Mouse (Mus musculus): ENCODE results near the gene Mmp21. TPM values are rescaled to one million over a fixed set of nuclear protein-coding genes. Genes with fewer than 3 reads are reported as not detected.

The Mmp21 gene
- total and polyA plus RNA-seq, 3 experiments = 0.17 TPM; not detected in 2

DNA sequence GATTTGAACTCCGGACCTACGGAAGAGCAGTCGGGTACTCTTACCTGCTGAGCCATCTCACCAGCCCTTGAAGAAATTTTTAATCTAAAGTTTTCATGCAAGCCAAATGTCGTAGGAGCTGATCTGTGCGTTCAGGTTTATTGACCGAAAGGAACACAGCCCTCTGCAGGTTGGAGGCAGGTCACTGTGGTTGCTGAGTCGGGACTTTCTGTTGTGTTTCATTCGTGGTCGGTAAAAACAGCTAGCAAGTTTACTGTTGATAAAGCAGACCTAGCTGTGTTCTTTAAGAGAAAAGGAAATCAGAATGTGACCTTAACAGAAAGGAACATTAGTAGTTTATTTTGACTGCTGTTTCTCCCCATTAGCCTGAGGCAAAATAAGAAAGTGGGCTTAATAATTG is 9.9 kb downstream of the Mmp21 start:
- no peaks in the 10 kb centered on the region for H3K4me1 ChIP-seq (ENCODE audit: control insufficient read depth in 1 of 2, insufficient read depth in 2 of 2)
- no peaks in the 10 kb centered on the region for H3K9me3 ChIP-seq (replicated peaks; ENCODE audit: low read length)
- no peaks in the 10 kb centered on the region for H3K27me3 ChIP-seq (replicated peaks)
- H3K36me3 ChIP-seq (replicated peaks in 1 of 2; ENCODE audit: control insufficient read depth in 1 of 2, insufficient read depth in 1 of 2, low read length in 1 of 2) = peaks cover 60 to 87% of the 10 kb centered on the region in 2 experiments
- in situ Hi-C loops (cut with MboI; ENCODE audit: low pct_ligation_motif_present, low pct_unique_long_range_greater_than_20kb, low sequenced_read_pairs) (loop anchor here (5.0 kb wide), 1 partner anchor 112 kb away; the partner anchor contains the start of gene Dhx32), dilution Hi-C loops (cut with MboI; ENCODE audit: extremely low pct_ligation_motif_present, extremely low pct_unique_long_range_greater_than_20kb, low sequenced_read_pairs) (no loop called here)
- no peak for DNase-seq (ENCODE audit: extremely low read depth)
- H3K9ac ChIP-seq (ENCODE audit: insufficient read depth, low read depth) = no peak overlapping the region
- TF ChIP-seq UBTF (IDR thresholded peaks at IDR 0.05; ENCODE audit: low read depth, low read length) = no peak
- 0 out of 2 replicates have a peak, but pooled peaks have one; percentile 47 for TF ChIP-seq MAFK (IDR thresholded peaks at IDR 0.05; ENCODE audit: insufficient replicate concordance, low read length)
- no peaks in the 10 kb centered on the region for H3K79me2 ChIP-seq (replicated peaks; ENCODE audit: control insufficient read depth, extremely low read depth, insufficient read depth, poor library complexity, severe bottlenecking)
- H3K4me2 ChIP-seq (ENCODE audit: insufficient read depth, low read depth, poor library complexity, severe bottlenecking) = no peak overlapping the region
- no peak overlapping the region for H3K4me3 ChIP-seq (replicated peaks in 1 of 3; ENCODE audit: low read depth in 2 of 3, low read length in 2 of 3, poor library complexity in 1 of 3)
- H3K27ac ChIP-seq (ENCODE audit: insufficient read depth, low read depth) = no peak overlapping the region

GRCm38 (mm10) chr7:133669071-133669470 is 10.8 kb downstream of the Mmp21 start:
- Histone ChIP-seq H3K79me2 (replicated peaks; ENCODE audit: control insufficient read depth, extremely low read depth, insufficient read depth, poor library complexity, severe bottlenecking) (no peaks in the 10 kb centered on the region), H3K4me3 (replicated peaks in 1 of 3; ENCODE audit: low read depth in 2 of 3, low read length in 2 of 3, poor library complexity in 1 of 3) (no peak overlapping the region), H3K9ac (ENCODE audit: insufficient read depth, low read depth) (no peak overlapping the region), H3K27ac (ENCODE audit: insufficient read depth, low read depth) (no peak overlapping the region), H3K36me3 (replicated peaks in 1 of 2; ENCODE audit: control insufficient read depth in 1 of 2, insufficient read depth in 1 of 2, low read length in 1 of 2) (peaks cover 67 to 89% of the 10 kb centered on the region in 2 experiments), H3K4me2 (ENCODE audit: insufficient read depth, low read depth, poor library complexity, severe bottlenecking) (no peak overlapping the region), H3K27me3 (replicated peaks) (no peaks in the 10 kb centered on the region), H3K4me1 (ENCODE audit: control insufficient read depth in 1 of 2, insufficient read depth in 2 of 2) (no peaks in the 10 kb centered on the region), H3K9me3 (replicated peaks; ENCODE audit: low read length) (no peaks in the 10 kb centered on the region)
- peak; percentile 33 for TF ChIP-seq SMC3 (IDR thresholded peaks at IDR 0.05; ENCODE audit: low read depth, low read length)
- no peak for TF ChIP-seq MEF2A (IDR thresholded peaks at IDR 0.05; ENCODE audit: borderline replicate concordance, low read depth, low read length)
- TF ChIP-seq ZC3H11A (IDR thresholded peaks at IDR 0.05; ENCODE audit: low read depth, low read length) = no peak
- TF ChIP-seq TBP (conservative IDR thresholded peaks at IDR 0.05; ENCODE audit: low read depth, low read length) = no peak
- TF ChIP-seq CTCF (conservative IDR thresholded peaks at IDR 0.05 in 1 of 2, IDR thresholded peaks at IDR 0.05 in 1 of 2; ENCODE audit: low read depth in 2 of 2, low read length in 2 of 2) = peak in 1 of 2 experiments; percentile 59; a peak in 2 of 4 replicates
- no peak for TF ChIP-seq USF2 (conservative IDR thresholded peaks at IDR 0.05; ENCODE audit: low read depth, low read length)
- TF ChIP-seq CHD1 (IDR thresholded peaks at IDR 0.05; ENCODE audit: low read depth, low read length) = no peak
- TF ChIP-seq CHD2 (IDR thresholded peaks at IDR 0.05; ENCODE audit: low read length) = no peak
- TF ChIP-seq POLR2A (IDR thresholded peaks at IDR 0.05; ENCODE audit: low read depth, low read length) = no peak
- TF ChIP-seq ELF1 (IDR thresholded peaks at IDR 0.05; ENCODE audit: low read depth, low read length) = no peak
- no peak for TF ChIP-seq ZNF384 (IDR thresholded peaks at IDR 0.05; ENCODE audit: low read depth, low read length)
- peak; percentile 5 for TF ChIP-seq RAD21 (IDR thresholded peaks at IDR 0.05; ENCODE audit: low read depth, low read length)
- no peak for TF ChIP-seq KAT2A (IDR thresholded peaks at IDR 0.05; ENCODE audit: insufficient replicate concordance, low read length)
- TF ChIP-seq JUN (IDR thresholded peaks at IDR 0.05; ENCODE audit: insufficient read depth, low read depth, low read length) = no peak
- DNase-seq (ENCODE audit: extremely low read depth) = peak; percentile 24
- in situ Hi-C loops (cut with MboI; ENCODE audit: low pct_ligation_motif_present, low pct_unique_long_range_greater_than_20kb, low sequenced_read_pairs) = no loop called here
- dilution Hi-C loops (cut with MboI; ENCODE audit: extremely low pct_ligation_motif_present, extremely low pct_unique_long_range_greater_than_20kb, low sequenced_read_pairs) = no loop called here

Measured in CH12.LX (cell line).